Mouse (Mus musculus) small intestine, adult 2 months (tissue): ENCODE results near the gene Npas3. TPM values are rescaled to one million over a fixed set of nuclear protein-coding genes. Genes with fewer than 3 reads are reported as not detected.

Experiments used
- H3K27ac ChIP-seq: fragments of 200-500 bp; 2 replicates; pipeline ENCODE4 v1.5.1; 2012; ENCODE audit warnings: low read depth, low read length, control low read depth, inconsistent platforms; ENCODE audit not compliant: insufficient read depth
- H3K27me3 ChIP-seq: fragments of 200-500 bp; 2 replicates; pipeline ENCODE4 v1.6.1; 2012; ENCODE audit warnings: mild to moderate bottlenecking, moderate library complexity, low read length, inconsistent platforms; ENCODE audit not compliant: control insufficient read depth, insufficient read depth
- H3K36me3 ChIP-seq: fragments of 200-500 bp; 2 replicates; pipeline ENCODE4 v1.6.1; 2012; ENCODE audit warnings: mild to moderate bottlenecking, low read length, control low read depth, inconsistent platforms; ENCODE audit not compliant: control insufficient read depth, insufficient read depth
- H3K4me1 ChIP-seq: fragments of 200-500 bp; 2 replicates; pipeline ENCODE4 v1.6.1; 2012; ENCODE audit warnings: low read length, inconsistent platforms, mixed read lengths; ENCODE audit not compliant: control insufficient read depth, insufficient read depth, insufficient read length
- H3K4me3 ChIP-seq: fragments of 200-500 bp; 2 replicates; pipeline ENCODE4 v1.5.1; 2012; ENCODE audit warnings: low read depth, mild to moderate bottlenecking, control low read depth, inconsistent platforms, low read length, moderate library complexity
- CTCF ChIP-seq: fragments of 200-500 bp; IDR thresholded peaks from 2 replicates; pipeline ENCODE4 v1.5.1; 2012; ENCODE audit warnings: low read depth, mild to moderate bottlenecking, control low read depth, inconsistent platforms, low read length, moderate library complexity, mixed read lengths; ENCODE audit not compliant: insufficient replicate concordance, insufficient read length; ENCODE audit errors: extremely low read depth
- POLR2A ChIP-seq: fragments of 200-500 bp; IDR thresholded peaks from 2 replicates; pipeline ENCODE4 v1.6.1; 2012; ENCODE audit warnings: low read depth, mild to moderate bottlenecking, control low read depth, inconsistent platforms, low read length, moderate library complexity
- WGBS: fragments of 180-500 bp; shearing (Covaris S2); methylation state at CpG from one replicate; pipeline ENCODE4 v1.1.7; 2018; 5-methylcytosine and 5-hydroxymethylcytosine counted together
- polyA plus RNA-seq: library from polyadenylated mRNA; depleted of rRNA; stranded (reverse); fragments of >200 nt; gene quantifications from 2 replicates; pipeline ENCODE4 v1.2.3, GENCODE M21; 2012

Npas3 gene
- polyA plus RNA-seq, 1 experiment = 0.13 TPM

DNA sequence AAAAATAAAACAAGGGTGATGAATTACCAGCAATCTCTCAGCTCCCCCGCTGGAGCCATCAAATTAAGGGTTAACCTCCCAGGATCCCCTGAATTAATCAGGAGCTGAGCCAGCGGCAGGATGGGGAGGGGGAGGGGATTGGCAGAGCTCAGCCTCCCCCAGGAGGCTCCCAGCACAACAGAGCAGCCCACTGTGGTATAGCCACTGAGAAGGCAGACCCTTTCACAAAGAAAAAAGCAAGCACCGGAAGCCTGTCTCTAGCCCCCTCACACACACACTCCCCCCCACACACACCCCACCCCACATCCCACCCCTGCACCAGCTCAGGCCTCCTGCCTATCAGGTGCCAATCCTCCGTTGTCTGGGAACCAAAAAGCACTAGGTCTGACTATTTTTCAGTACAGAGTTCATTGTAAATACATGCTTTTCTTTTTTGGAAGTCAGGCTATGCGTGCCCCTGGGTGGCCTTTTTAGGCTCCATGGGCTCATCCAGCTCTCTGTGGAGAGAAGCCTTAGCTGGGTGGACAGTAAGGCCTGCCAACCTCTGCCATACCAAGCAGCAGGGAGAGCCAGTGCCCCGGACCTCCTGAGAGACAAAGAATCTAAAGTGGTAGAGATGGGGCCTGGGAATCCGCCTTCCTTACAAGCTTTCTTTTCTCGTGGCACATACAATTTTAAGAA is 786.3 kb downstream of the Npas3 start:
- no peaks in the 10 kb centered on the region for H3K36me3 ChIP-seq
- H3K4me1 ChIP-seq = no peaks in the 10 kb centered on the region
- TF ChIP-seq POLR2A (no peak), CTCF (no peak)
- H3K27me3 ChIP-seq = no peaks in the 10 kb centered on the region
- WGBS = 53% methylated on average over 8 of the region's 8 CpGs
- no peak overlapping the region for H3K4me3 ChIP-seq
- H3K27ac ChIP-seq = no peak overlapping the region

DNA sequence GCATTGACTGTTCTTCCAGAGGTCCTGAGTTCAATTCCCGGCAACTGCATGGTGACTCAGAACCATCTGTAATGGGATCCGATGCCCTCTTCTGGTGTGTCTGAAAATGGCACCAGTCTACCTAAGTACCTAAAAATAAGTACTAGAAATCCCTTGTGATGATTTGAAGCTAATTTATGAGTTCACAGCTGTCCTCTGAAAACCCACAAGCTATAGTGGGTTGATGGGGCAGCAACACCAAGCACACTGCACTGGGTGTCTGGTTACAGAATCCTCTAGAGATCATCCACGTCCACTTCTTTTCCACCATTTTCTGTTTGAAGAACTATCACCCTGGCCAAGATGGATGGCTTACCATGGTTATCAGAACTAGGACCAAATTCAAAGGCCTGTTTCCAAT is 789.1 kb downstream of the Npas3 start:
- Histone ChIP-seq H3K4me1 (no peaks in the 10 kb centered on the region), H3K36me3 (no peaks in the 10 kb centered on the region), H3K4me3 (no peak overlapping the region), H3K27ac (no peak overlapping the region), H3K27me3 (no peaks in the 10 kb centered on the region)
- 92% methylated on average over 3 of the region's 3 CpGs for WGBS
- TF ChIP-seq CTCF = no peak
- TF ChIP-seq POLR2A = no peak

DNA sequence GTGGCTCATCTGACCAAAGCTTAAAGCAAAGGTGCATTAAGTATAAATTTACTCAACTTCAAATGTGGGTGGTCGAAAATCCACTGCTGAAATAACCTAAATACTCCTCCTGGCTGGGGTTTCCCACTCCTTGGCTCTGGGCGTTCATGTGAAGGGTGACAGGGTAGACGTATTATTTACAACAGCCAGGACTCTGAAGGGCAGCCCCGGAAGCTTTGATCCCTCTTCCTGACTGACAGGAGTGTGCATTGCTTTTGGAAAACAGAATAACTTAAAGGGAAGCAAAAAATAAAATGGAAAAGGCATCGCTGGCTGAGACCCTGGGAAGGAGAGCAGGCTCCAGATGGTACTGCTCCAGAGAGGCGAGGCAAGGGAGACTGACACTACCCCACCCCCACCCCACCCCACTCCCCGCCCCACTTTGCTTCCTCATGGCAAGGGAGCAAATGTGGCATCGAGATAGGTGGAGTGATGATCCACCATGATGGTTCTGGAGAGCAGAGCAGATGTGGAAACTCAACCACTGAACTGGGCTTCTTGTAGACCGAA is 794.6 kb downstream of the Npas3 start:
- Histone ChIP-seq H3K4me3 (no peak overlapping the region), H3K4me1 (no peaks in the 10 kb centered on the region), H3K27me3 (no peaks in the 10 kb centered on the region), H3K27ac (no peak overlapping the region), H3K36me3 (no peaks in the 10 kb centered on the region)
- TF ChIP-seq POLR2A = no peak
- TF ChIP-seq CTCF = no peak
- 57% methylated on average over 9 of the region's 9 CpGs for WGBS

DNA sequence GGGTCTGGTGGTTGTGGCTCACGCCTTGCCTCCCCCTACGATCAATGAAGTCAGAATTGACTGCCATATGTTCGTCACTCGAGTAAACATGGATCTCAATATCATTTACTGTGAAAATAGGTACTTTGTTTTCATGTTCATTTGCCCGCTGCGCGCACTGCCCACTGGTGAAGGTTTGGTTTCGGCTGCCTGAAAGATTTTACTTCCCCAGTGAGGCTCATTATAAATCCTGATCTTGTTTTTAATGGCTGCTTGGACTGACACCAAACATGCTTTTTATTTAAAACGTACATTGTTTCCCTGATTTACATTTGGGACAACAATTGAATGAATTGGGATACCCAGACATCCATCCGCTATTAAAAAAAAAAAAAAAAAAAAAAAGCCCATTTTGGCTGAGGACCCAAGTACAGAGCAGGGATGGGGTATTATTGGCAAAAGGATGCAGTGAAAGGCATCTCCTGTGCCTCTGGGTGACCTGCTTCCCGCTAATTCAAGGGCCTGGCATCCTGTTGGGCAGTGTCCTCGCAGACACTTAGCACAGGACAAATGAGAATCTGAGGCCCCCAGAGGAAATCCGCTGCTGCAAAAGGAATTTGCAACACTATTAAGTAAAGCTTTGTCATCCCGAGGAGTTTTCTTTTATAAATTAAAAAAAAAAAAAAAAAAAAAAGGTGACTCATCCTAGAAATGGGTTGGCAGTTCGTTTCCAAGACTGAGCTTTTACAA is 796.3 kb downstream of the Npas3 start:
- Histone ChIP-seq H3K36me3 (no peaks in the 10 kb centered on the region), H3K4me1 (no peaks in the 10 kb centered on the region), H3K27ac (no peak overlapping the region), H3K27me3 (no peaks in the 10 kb centered on the region), H3K4me3 (no peak overlapping the region)
- TF ChIP-seq POLR2A (no peak), CTCF (no peak)
- WGBS = 75% methylated on average over 15 of the region's 15 CpGs

DNA sequence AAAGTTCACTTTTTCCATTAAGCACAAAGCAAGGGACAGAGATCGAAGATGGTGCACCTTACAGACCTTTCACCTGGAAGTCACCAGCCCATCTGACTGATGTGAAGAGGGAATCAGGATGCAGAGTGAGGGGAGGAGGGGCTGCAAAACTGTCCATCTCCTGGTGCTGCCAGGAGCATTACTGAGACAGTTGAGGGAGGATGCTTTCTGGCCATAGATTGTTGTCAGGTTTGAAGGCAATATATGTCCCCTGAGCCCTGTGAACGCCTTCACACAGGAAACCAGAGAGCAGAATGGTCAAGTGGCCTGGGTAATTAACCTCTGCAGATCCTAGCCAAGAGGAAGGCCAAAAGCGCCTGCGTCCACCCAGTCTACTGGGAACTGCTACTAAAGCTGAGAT is 796.9 kb downstream of the Npas3 start:
- TF ChIP-seq POLR2A = no peak
- TF ChIP-seq CTCF = no peak
- WGBS = 82% methylated on average over 4 of the region's 4 CpGs
- no peak overlapping the region for H3K27ac ChIP-seq

DNA sequence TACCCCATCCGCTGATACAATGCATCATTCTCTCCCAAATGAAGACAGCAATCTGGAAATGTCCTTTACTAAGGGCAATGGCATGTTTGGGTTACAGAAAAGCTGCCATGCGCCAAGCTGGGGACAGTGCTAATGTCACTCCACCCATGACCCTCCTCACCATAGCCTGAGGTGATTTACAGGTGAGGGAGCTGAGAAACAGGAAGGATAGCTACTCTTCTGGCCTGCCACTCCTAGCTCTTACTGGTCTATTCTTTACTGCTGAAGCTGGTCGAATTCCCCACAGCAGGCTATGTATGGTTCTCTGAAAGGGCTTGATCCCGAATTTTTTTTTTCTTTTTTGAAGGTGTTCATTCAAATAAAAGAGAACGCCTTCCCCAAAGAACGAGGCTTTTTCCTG is 798.3 kb downstream of the Npas3 start:
- no peaks in the 10 kb centered on the region for H3K36me3 ChIP-seq
- H3K27me3 ChIP-seq = no peaks in the 10 kb centered on the region
- TF ChIP-seq POLR2A (no peak), CTCF (no peak)
- no peak overlapping the region for H3K4me3 ChIP-seq
- WGBS = 69% methylated on average over 6 of the region's 6 CpGs
- H3K27ac ChIP-seq = no peak overlapping the region
- H3K4me1 ChIP-seq = no peaks in the 10 kb centered on the region

More for the DNA sequence above, 796.9 kb downstream of the Npas3 start:
- Histone ChIP-seq H3K4me1 (no peaks in the 10 kb centered on the region), H3K4me3 (no peak overlapping the region), H3K36me3 (no peaks in the 10 kb centered on the region), H3K27me3 (no peaks in the 10 kb centered on the region)

DNA sequence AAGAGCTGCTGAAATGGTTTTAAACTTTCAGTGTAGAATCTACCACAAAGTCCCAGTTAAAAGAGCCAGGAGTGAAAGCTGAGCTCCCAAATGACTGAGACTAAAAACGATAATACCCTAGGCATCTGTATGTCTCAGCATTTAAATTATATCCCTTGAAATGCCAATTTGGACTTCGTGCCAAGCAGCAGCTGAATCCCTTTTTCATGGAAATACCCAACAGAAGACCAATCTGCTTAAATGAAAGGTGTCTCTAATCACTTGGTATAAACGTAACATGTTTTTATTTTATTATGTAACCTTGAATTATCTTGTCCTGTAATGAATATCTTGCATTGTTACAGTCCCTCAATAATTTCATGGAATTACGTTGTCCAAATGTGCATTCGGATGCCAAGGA is 799.6 kb downstream of the Npas3 start:
- H3K4me1 ChIP-seq = no peaks in the 10 kb centered on the region
- H3K36me3 ChIP-seq = no peaks in the 10 kb centered on the region
- no peak overlapping the region for H3K4me3 ChIP-seq
- H3K27ac ChIP-seq = no peak overlapping the region
- no peak for TF ChIP-seq CTCF
- no peak for TF ChIP-seq POLR2A
- WGBS = 87% methylated on average over 5 of the region's 5 CpGs
- H3K27me3 ChIP-seq = no peaks in the 10 kb centered on the region
